Mouse (Mus musculus) brain, embryonic 14.5 days (tissue): ENCODE measurements around the gene Itgb3. TPM values are rescaled to one million over a fixed set of nuclear protein-coding genes. Genes with fewer than 3 reads are reported as not detected.

Source experiments
- DNase-seq: peaks from one replicate; pipeline ENCODE4 v3.0.0-alpha.2; 2011; ENCODE audit warnings: low read depth
- CTCF ChIP-seq: fragments of 200-500 bp; IDR thresholded peaks from 2 replicates; pipeline ENCODE4 v1.5.1; 2012; ENCODE audit warnings: inconsistent platforms, mild to moderate bottlenecking, moderate library complexity, borderline replicate concordance; ENCODE audit not compliant: insufficient read depth, insufficient read length; ENCODE audit errors: extremely low read depth
- POLR2A ChIP-seq: fragments of 200-500 bp; IDR thresholded peaks from 2 replicates; pipeline ENCODE4 v1.6.1; 2012; ENCODE audit warnings: mild to moderate bottlenecking, inconsistent platforms, borderline replicate concordance; ENCODE audit not compliant: poor library complexity, insufficient read depth, insufficient read length, severe bottlenecking; ENCODE audit errors: extremely low read depth
- polyA plus RNA-seq: library from polyadenylated mRNA; depleted of rRNA; stranded (reverse); fragments of >200 nt; gene quantifications from 2 replicates; pipeline ENCODE4 v1.2.3, GENCODE M21; 2012; rRNA removed

Itgb3 gene
- polyA plus RNA-seq, 1 experiment, result 1.9 TPM

- TF ChIP-seq POLR2A (no peak), CTCF (no peak)
Observed at GRCm38 (mm10) chr11:104667399-104667798, 59.6 kb downstream of the Itgb3 start.

DNA sequence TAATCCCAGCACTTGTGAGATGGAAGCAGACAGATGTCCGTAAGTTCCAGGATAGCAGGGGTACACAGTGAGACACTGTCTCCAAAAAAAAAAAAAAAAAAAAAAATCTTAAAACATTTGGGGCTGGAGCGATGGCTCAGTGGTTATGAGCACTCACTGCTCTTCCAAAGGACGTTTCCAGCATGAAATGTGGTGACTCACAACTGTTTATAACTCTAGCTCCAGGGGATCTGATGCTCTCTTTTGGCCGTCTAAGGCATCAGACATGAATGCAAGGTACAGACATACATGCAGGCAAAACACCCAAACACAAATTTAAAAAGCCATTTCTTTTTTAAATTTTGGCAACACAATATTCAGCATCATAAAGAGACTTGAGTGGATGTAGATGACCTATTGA, 65.6 kb downstream of the Itgb3 start:
- DNase-seq, result no peak
- no peak for TF ChIP-seq POLR2A

More at GRCm38 (mm10) chr11:104667399-104667798, 59.6 kb downstream of the Itgb3 start:
- no peak for DNase-seq

- no peak for DNase-seq
- TF ChIP-seq CTCF (no peak), POLR2A (no peak)
Observed at GRCm38 (mm10) chr11:104674768-104675167, 67.0 kb downstream of the Itgb3 start.

DNA sequence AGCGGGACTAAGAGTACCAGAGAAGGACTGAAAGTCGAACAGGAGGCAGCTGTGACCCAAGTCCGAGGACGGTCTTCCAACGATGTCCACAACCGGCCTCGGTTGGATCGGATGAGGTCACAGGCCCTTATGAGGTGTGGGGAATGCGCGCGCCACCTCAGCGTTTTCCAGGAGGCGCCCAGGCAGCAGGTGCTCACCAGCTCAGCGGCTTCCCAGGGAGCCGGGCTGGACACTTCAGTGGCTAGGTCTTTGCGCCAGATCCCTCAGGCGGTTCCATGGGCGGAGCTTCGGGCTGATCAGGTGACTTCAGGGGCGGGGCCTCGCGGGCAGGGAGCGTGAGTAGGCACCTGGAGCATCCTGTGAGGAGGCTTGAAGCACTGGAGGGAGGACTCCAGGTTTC, 77.7 kb downstream of the Itgb3 start, which contains the start of gene Gm11639:
Gene Gm11639 (plus strand): TSS at position 160 of the 400 bp plus-strand sequence.
- no peak for DNase-seq
- TF ChIP-seq CTCF (no peak), POLR2A (no peak)

DNA sequence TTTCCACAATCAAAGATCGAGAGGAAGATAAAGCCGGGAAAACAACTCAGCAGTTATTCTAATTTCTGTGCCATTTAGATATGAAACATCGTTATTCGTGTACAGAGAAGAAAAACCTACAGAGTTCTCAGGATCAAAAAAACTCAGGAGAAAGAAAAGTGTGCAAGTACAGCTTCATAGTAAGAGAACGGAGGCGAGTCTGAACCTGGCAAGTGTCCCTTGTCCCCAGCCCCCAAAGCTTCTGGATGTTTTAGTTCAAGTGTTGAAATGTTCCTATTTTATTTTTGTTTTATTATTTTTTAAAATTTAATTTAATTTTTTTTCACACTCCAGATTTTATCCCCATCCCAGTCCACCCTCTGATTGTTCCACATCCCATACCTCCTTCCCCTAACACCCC, 85.4 kb downstream of the Itgb3 start:
- DNase-seq, result no peak
- TF ChIP-seq CTCF, result no peak
- no peak for TF ChIP-seq POLR2A

DNA sequence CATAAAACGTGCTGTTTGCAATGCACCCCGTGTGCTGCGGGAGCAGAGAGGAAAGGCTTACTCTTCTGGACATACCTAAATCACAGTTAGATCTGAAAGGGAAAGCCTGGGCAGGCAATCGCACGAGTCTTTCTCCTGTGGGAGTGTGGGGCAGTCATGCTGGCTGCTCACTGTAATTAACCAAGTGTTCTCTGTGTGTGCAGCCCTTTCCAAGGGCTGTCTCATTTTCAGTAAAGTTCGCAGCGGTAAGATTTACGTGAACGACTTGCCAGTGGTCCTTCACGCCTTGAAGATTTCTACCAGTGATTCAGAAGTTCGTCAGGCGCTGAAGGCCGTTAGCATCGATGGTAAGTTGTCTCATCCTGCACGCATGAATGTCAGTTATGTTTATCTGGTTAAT, 96.3 kb downstream of the Itgb3 start:
- peak; percentile 17 for DNase-seq
- no peak for TF ChIP-seq CTCF
- TF ChIP-seq POLR2A, result no peak

- TF ChIP-seq CTCF (no peak), POLR2A (no peak)
- DNase-seq, result no peak
Observed at GRCm38 (mm10) chr11:104707084-104707483, 99.3 kb downstream of the Itgb3 start.

Other genes starting within 250 kb of the Itgb3 start
- 129 and 133 TPM in 2 replicates for gene Kansl1, start 139.1 kb upstream of the Itgb3 start, polyA plus RNA-seq
- gene Cdc27, start 57.4 kb upstream of the Itgb3 start, polyA plus RNA-seq, result 26.8 and 34.2 TPM in 2 replicates
- 3.4 and 5.0 TPM in 2 replicates for gene Myl4, start 57.3 kb upstream of the Itgb3 start, polyA plus RNA-seq
- under 0.01 and 0.10 TPM in 2 replicates for gene Gm11639, start 77.7 kb downstream of the Itgb3 start, polyA plus RNA-seq